Mouse (Mus musculus) kidney, postnatal 10 days (tissue): ENCODE measurements around the gene Ccr6.

ENCODE experiments used
- DNase-seq: peaks from one replicate; pipeline ENCODE4 v3.0.0; 2021; ENCODE audit warnings: mixed read lengths

Ccr6 gene

DNA sequence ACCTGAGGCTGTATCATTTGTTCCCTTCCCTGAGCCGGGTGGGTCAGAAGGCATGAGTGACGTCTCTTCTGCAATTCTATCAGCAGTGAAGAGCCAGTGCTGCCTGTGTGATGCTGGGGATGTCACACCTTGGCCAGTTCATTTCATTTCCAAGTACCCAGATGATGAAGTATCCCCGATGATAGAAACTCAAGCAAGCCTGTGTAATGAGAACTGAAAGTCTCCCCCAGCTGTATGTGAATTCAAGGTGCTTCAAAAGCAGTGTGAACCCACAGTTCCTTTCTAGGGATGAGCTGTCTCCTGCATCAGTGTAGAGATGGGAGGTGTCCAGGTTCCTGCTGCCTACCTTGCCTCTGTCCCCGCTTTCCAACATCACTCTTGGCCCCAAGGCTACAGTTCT is 1.3 kb upstream of the Ccr6 start:
- no peak for DNase-seq

DNA sequence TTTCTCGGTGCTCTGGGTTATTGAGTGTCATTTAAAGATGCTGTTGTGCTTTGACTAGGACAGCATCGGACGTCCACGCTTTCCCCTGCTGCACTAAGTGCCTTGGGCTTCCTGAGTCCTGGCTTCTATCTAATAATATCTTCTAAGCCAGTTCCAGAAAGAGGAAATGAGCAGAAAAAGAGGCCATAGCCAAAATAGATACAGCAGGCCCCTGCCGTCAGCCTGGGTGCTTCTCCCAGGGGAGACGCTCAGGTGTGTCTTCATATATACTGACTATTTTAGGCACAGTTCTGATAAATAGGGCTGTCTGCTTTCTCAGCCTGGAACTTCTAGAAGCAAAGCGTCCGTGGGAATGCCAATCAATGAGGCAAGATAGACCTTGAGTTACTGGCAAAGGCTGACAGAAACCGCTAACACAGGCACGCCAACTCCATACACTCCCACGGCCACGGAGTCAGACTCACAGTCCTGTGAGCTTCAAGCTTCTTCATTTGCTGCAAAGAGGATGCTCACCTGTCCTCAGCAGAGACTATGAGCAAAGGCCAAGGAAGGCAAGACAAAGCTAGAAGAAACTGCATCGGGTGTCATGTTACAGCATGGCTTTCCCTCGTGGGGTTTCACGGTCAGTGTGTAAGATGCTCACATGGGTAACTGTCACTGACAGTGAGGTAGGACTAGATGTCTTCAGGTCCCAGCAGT is 2.3 kb downstream of the Ccr6 start:
- no peak for DNase-seq

DNA sequence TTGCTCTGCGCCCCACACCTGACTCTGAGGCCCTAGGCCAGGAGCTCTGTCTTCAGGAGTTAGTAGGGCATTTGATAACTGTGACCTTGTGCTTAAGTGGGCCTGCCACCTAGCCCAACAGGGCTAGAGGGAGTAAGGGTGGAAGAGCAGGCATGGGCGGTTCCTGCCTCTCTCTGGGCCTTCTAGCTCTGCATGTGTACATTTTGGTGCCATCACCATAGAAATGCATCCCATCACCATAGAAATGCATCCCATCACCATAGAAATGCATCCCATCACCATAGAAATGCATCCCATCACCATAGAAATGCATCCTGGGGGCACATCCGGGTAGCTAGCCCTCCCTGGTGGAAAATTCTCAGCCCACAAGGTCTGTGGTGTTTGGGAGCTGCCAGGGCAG is 3.7 kb downstream of the Ccr6 start:
- no peak for DNase-seq

DNA sequence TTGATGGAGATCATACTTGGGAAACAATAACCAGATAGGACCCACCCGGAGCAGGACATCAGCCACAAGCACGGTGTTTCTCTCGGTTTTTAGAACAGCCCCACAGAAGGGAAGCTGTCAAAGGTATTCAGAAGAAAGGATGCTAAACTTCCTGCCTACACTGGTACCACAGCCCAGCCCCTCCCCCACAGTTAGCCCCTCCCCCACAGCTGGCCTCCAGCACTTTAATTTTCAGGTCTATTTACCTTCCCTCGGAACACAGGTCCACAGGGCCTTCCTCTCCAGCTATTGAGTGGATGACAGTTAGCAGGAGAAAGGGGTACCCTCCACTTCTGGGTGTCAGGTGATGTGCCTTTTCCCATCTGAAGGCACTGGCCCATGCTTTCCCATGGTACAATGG is 4.7 kb downstream of the Ccr6 start:
- DNase-seq = no peak

DNA sequence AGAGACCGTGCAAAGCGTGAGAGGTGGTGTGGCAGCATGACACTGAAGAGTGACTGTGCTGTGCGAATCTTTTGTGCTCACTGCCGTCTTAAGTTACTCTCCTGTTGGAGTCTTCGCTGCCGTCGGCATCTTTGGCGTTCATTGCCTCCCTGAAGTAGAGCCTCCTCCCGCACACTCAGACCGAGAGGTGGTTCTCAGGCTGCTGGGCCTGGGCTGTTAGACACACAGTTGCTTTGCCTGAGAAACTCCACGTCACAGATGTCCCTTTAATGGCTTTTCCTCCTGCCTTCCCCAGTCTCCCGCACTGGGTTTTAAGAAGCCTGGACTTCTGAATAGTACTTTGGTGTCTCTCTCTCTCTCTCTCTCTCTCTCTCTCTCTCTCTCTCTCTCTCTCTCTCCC is 5.8 kb downstream of the Ccr6 start:
- no peak for DNase-seq

DNA sequence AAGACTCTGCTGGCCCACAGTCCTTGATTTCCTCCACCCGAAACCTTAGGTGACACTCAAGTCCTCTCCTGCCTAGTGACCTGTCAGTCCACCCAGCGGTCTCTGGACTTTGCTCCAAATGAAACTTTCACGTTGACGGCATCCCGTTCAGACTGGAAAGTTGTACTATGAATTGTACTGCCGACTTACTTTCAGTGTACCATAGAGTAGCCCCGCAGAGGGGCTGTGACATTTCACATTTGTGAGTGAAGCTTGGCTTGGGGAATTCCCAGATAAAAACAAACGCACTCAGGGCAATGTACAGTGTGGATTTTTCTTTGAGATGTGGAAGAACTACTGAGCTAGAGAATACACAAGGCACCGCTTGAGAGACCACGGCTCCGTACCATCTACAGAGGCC is 6.3 kb downstream of the Ccr6 start:
- DNase-seq = no peak

DNA sequence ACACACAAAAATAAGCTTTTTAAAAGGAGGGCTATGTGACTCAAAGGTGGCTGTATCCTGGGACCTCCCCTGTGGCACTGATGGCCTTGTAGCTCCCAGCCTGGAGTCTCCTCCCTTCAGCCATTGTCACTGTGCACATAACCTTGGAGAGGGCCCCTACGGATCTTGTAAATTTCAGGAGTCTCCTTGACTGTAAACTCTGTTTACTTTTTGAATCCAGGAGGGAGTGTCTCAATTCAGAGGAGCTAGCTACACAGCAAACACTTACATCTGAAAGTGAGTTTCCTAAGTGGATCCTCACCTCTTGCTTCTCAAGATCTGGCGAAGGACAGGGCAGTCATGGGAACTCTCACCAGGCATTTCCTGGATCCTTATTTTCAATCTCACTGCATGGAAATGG is 8.3 kb downstream of the Ccr6 start:
- no peak for DNase-seq

DNA sequence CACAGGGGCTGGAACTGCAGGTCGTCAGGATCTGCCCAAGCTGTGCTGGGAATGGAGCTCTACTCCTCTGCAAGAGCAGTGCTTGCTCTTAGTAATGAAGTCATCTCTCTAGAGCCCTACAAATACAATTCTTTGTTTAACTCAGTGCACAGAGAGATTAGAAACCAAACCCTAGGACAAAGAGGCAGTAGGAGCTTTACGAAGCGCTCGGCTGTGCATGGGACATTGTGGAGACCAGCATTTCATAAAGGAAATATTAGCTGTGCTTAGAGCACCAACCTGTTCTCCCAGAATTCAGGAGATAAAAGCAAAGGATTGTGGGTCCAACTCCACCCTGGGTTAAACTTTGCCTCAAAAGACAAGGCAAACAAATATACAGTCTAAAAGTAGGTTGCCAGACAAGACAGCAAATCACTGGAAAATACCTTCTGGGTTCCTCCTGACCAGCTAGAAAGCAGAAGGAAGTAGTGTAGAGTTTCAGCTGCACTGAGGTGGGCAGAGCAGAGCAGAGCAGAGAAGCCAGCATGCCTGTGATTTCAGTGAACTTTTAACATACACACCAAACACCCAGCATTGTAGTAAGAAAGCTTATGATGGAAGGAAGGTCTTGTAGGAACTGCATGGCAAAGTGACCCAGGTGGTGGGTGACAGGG is 10.4 kb downstream of the Ccr6 start:
- no peak for DNase-seq

DNA sequence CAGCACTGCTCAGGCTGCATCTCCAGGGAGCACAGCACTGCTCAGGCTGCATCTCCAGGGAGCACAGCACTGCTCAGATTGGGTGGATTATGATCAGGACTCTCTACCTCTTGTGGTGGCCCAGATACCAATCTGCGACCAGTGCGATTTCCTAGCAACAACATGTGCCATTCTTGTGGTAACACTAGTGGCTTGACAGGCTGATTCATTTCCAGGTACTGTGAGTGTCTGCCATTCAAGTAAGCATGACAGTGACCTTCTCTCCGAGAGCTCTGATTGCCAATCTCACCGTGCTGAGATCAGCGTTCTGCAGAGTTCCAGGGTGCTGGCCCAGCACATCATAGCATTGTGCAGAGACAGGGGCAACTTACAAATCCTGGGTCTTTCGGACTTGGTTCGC is 15.9 kb downstream of the Ccr6 start:
- no peak for DNase-seq

DNA sequence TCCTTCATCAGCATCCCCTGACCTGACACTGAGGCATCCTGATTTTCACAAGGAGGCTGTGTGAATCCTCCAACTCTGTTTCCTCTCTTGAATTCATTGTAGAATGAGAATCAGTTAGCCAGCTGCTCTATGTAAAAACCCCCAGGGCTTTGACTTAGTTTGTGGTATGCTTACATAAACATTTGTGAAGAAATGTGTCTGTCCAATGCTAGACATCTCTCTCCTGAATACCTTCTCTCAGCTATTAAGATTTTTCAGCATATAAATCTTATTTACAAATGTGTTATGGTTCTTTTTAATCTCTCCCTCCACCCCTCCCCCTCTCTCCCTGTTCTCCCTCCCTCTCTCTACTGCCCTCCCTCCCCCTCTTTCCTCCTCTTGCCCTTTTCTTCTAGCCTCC is 18.4 kb downstream of the Ccr6 start:
- no peak for DNase-seq

DNA sequence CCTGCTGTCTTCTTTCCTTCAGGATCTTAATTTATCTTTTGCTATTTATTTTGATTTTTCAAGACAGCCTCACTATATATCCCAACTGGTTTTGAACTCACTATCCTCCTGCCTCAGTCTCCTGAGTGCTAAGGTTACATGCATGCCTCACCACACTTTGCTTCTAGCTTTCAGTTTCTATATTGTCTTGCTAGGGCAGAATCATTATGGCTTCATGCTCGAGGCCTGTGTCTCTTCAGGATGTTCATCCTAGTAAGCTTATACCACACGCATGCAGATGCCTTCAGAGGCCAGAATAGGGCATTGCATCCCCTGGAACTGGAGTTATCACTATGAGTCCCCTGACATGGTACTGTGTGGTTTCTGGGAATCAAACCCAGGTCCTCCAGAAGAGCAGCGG is 19.1 kb downstream of the Ccr6 start:
- DNase-seq = no peak

DNA sequence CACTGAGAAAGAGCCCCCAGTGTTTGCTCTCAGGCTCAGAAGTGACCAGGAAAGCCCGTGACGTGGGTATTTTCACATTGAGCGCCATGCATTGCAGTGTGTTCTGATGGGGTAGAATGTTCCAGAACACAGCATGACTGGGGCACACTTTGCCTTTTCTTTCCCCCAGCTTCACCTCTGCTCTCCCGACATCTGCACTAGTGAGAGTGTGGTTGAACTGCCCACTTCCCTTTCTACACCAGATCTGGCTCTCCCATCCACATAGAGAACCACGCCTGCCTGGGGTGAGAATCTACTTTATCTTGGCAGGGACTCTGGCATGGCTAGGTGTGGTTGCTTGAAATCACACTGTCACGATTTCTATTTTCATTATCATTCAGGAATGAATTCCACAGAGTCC is 19.7 kb downstream of the Ccr6 start:
- no peak for DNase-seq

DNA sequence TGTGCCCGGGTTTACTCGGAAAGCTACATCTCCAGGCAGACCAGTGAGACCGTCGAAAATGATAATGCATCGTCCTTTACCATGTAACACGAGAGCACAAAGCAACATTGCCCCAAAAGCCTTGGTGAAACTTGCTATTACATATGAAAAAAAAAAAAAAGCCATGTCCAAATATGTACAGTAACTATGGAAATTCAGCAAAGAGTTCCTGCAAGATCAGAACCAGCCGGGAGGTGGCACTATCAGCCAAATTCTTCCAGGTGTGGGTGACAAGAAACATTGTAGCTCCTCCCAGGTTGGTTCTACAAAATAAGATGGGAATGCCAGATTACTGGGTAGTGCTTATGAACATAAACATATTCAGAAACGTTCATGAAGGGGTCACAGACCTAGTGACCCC is 21.1 kb downstream of the Ccr6 start:
- no peak for DNase-seq

DNA sequence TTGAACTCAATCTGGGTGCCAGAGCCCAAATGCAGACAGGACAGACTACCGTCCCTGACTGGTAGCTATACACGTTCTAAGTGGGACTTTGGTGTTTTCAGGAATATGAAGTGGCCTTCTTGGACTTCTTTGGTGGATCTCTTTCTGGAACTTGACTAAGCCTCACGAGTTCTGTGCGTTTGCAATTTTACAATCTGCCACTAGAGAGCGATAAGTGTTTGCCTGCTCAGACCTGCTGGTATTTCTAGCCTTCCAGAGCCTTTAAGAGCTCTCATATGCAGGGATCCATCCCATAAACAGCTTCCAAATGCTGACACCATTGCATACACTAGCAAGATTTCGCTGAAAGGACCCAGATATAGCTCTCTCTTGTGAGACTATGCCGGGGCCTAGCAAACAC is 28.8 kb downstream of the Ccr6 start:
- peak; percentile 61 for DNase-seq

DNA sequence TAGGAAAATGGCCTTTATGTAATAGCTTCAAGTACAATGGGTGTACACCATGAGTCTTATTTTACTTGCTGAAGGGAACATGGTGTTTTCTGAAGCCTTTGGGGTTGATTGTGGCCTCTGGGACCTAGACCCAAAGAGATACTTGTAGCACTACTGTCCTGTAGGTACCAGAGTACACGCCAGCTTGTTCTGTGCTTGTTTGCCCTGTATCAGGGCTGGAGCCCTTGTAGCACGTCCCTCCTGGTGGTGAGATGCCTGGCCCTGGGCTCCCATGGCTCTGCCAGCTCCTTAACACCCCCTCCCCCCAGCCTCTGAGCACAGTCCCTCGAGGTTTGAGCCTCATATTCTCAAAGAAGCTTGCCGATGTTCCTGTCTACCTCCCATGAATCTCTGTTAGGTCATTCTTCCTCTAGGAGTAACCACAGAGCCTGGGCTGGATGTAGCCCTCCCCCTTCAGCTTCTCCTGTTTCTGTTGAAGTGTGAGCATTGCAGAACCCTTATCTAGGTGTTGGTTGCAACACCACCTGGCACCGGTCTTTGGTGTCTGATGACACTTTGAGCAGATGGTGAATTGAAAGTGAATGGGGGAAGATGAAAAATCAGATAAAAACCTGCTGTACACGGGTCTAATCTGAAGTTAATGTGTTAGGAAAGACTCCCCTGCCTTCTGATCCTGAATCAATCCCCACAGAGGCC is 36.4 kb downstream of the Ccr6 start:
- no peak for DNase-seq

DNA sequence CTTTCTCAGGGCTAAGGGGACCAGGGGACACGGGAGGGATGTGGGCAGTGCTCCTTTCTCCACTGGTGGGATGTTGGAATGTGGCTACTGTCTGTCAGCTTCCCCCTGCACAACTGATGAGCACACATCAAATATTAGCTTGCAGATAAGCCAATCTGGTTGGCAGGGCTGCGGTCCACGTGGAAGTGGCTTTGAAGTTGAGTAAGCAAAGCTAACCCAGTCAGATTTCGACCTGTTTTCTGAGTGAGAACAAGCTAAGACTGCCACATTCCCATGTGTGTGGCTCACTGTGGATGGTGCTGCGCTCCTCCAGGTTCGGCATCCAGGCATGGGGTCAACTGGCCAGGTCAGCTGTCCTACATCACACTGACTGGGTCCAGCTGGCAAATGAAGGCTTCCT is 37.1 kb downstream of the Ccr6 start:
- no peak for DNase-seq

DNA sequence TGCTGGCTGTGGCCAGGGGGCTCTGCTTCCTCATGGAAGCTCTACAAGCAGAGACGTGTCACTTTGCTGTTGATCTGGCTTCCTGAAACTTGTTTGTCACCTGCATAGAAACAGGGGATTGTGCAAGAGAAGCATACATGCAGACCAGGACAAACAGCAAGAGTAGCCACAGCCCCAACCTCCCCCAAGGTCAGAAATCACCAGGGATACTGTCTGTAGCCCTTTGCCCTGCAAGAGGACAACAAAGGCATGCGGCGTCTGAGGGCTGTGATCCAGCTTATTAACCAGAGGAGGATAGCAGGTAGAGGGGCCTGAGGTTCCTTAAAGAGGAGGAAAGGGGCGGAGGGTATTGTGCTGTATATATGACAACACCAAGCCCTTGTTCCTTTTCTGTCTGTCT is 40.2 kb downstream of the Ccr6 start:
- DNase-seq = peak; percentile 41

DNA sequence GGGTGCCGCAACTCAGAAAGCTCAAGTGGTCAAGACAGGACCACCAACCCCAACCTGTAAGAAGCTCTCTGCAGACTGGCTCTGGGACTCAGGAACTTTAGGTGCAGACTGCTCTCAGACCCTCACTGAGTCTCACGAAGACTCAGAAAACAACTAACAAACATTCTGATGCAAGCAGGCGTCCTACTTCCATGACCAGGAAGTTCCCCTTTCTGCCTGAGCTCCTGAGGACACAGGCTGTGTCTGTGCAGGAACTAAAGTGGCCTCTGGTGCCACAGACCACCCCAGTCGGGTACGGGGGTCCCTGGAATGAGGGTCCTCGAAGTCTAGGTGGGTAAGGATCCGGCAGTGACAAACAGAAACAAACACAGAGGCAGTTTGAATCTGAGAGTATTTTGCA is 40.8 kb downstream of the Ccr6 start:
- DNase-seq = no peak

DNA sequence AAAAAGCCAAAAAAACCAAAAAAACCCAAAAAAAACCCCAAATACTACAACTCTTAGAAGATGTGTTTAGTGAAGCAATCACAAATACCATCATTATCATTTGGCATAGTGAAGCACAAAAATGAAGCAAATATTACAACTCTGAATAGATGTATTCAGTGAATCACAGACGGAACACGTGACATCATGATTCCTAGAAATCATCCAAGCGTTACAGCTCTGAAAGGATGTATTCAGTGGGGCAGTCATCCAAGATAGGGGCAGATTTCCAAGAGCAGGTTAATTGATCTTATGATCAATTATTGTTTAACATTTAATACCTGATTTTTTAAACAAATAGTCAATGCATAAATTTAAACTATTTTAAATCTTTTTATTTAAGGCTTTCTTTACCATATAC is 41.4 kb downstream of the Ccr6 start:
- no peak for DNase-seq

DNA sequence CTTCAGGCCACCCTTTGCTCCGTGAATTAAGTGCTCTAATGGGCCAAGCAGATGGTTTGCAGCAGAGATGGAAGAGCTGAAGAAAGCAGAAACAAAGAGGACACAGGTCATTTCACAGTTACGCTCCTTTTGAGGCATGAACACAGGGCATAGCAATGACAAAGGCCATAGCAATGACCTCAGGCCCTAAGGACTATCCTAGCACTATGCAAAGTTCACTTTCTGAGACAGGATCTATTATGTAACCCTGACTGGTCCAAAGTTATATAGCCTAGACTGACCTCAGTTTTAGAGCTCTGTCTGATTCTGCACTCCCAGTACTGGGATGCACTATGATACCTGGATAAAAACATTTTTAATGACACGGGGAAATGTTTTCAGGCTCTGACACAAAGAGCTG is 42.5 kb downstream of the Ccr6 start:
- no peak for DNase-seq

DNA sequence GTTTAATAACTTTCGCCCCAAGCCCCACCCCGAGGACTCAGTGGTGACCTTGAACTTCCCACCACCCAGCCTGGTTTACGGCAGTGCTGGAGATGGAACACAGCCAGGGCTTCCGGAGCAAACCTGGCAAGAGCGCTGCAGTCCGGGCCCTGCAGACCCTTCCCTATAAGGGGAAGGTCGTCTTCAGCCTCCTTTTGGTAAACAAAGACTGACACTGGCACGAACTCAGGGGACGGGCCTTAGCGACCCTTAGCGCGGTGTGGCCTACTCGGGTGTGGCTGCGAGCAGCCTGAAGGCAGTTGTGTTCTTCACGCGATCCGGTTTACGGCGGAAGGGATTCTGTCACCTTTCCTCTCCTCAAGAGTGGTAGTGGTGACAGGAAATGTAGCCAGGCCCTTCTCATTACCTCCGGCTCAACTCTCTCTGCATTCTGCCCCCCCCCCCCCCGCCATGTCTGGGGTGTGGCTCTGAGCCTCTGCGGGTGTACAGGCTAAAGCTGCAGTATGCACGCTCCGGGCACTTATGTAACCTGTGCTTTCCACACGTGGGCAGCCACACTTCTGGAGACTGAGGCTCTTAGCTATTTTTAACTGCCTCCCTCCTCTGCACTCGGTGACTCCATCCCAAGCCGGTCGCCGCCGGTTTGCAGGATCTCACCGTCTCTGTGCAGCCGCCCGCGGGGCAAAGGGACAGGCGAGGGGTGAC is 47.1 kb downstream of the Ccr6 start, which contains the start of gene Mpc1:
Gene Mpc1, plus strand, starts transcription at position 84 of the 705 bp plus-strand sequence.
- DNase-seq = peak; percentile 85

DNA sequence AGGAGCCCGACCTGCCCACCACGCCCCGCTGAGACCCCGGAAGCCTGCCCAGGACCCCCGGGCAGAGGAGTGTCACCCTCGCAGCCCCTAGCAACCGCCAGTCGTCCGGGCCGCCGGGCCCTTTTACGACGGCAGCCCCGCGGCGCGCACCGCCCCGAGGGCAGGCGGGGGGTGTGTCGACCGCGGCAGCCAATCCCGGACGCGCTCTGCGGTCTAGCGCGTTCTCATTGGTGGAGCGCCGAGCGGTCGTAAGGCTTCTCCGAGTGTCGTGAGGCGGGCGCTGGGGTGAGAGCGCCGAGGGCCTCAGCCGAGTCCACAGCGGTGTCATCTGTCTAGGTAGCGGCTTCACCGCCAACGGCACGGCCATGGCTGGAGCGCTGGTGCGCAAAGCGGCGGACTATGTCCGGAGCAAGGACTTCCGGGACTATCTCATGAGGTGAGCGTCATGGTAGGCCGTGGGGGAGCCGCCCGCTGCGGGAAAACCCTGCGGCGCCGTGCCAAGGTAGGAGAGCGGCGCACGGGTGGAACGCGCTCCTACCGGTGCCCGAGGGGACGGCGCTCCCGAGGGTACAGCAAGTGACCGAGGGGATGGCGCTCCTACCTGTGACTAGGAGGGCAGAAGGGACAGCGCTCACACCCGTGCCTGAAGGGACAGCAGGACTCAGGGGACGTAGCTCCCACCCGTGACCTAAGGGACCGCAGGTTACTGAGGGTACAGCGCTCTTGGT is 47.8 kb downstream of the Ccr6 start:
- peak; percentile 97 for DNase-seq

DNA sequence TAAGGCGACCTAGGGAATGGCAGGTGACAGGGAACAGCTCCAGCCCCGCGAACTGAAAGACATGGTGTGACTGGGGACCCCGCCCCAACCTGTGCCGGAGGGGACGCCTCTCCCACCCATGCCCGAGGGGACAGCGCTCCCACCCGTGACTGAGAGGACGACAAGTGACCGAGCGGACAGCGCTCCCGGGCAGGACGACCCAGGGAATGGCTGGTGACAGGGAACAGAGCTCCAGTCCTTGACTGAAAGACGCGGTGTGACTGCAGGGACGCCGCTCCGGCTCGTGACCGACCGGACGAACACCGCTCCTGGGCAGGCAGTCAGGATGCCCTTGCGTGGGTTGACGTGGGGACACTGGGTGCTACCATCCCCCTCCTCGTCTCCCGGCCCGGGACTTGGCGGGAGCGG is 48.4 kb downstream of the Ccr6 start:
- peak; percentile 64 for DNase-seq
